Mouse (Mus musculus) kidney, adult 8-10 months (tissue): ENCODE data around the gene Gnao1.

Experiments
- DNase-seq, 2 experiments: peaks; one replicate each; pipeline ENCODE4 v3.0.0; 2022

Gene Gnao1

DNA sequence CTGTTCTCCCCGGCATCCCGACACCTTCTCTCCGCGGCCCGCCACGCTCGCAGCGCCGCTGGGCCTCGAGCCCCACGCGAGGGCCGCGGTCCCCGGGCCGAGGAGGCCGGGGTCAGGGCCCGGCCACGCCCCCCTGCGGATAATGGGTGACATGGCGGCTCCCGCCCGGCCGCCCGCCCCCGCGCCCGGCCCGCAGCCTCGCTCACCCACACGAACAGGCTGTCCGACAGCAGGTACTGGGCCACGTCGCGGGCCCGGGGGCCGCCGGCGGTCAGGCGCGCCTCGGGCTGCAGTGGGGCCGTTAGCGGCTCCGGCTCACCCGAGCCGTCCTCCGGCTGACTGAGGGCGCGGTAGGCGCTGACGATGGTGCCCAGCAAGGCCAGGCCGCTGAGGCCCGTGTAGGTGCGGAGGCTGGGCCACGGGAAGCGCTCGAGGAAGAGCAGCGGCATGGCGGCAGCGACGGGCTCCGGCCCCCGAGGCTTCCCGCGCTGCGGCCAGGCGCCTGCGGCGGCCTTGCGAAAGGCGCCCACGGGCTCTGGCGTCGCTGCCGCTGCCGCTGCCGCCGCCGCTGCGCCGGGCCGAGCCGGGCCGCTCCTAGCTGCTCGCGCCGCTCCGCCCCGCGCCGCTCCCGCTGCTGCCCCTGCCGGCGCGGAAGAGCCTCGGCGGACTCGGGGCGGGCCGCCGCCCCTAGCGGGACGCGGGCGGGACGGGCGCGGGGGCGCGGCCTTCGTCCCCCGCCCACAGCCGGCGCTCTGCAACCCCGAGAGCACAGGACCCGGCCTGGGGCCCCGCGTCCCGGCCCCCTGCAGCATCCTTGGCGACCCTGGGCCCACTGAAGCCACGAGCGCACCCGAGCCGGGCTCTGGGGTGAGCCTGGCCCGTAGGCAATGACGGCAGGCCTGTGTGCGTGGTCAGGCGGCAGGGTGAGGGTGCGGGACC is 202.5 kb downstream of the Gnao1 start, which contains the start of gene Amfr:
Gene Amfr (minus strand): TSS at position 830 of the 939 bp plus-strand sequence.
- peak; percentile 35 to 60 for DNase-seq

DNA sequence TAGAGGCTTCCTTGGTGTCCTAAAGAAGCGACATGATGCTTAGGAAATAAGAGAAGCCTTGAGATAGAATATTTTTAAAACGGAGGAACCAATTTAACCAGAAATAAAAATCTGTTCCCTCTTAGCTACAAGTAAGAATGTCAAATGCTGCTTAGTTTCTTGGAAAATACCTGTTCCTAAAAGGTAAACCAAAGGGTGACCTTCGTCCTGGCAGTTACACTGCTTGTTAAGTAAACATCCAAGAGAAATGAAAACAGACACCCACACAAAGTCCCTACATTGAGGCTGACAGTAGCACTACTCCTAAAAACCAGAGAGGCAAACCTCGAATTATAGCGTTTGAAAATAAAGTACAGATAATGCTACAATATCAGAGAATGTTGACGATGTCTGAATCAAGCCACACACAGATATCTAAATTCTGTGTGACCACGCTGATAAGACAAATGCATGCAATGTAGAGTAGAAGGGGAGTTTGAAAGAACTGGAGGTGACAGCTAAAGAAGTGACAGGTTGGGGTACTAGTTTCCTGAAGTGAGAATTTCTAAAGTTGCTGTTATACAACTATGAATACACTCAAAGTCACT is 203.4 kb downstream of the Gnao1 start:
- DNase-seq: peak in 1 of 2 experiments; percentile 27
